Mouse (Mus musculus): ENCODE data around the gene Ngef.
"Not testable (repeated sequence)": the region's sequence is repeated elsewhere in the genome, so short reads cannot be mapped to it uniquely, and the experiment has no call there.

DNA sequence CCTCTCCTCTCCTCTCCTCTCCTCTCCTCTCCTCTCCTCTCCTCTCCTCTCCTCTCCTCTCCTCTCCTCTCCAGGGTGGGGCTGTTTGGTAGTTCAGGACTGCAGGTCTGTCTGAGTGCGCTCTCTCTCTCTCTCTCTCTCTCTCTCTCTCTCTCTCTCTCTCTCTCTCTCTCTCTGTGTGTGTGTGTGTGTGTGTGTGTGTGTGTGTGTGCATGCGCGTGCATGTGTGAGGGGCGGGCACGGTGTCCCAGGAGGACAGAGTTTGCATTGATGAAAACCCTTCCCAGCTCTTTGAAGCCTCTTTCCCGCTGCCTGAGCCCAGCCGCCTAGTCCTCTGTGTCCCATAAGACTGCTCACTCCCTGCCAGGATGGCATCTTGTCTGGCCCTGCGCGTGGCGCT lies 103.7 kb downstream of the Ngef start, which contains the start of gene Snorc:
- TF ChIP-seq CTCF (IDR thresholded peaks at IDR 0.05; ENCODE audit: low read depth, low read length); TAL1 (conservative IDR thresholded peaks at IDR 0.05; ENCODE audit: low read depth, low read length); GATA1 (IDR thresholded peaks at IDR 0.05; ENCODE audit: borderline replicate concordance, low read length); GATA2 (IDR thresholded peaks at IDR 0.05; ENCODE audit: borderline replicate concordance, low read depth, low read length): not testable (repeated sequence)
